Mouse (Mus musculus): ENCODE measurements at regions not wholly inside any gene's neighbourhood (a gene's known extent, or its start where the extent isn't known, plus 50 kb on each side); places are given as distances from the start of the nearest gene placed in this dataset.
"Not testable (repeated sequence)": the region's sequence is repeated elsewhere in the genome, so short reads cannot be mapped to it uniquely, and the experiment has no call there.

DNA sequence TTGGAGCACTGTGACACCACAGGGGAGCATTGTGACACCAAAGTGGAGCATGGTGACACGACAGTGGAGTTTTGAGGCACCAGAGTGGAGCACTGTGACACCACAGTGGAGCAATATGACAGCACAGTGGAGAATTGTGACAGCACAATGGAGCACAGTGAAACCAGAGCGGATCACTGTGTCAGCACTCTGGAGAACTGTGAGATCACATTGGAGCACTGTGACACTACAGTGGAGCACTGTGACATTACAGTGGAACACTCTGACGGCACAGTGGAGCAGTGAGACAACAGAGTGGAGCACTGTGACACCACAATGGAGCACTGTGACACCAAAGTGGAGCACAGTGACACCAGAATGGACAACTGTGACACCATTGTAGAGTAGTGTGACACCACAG lies 103.2 kb upstream of the Vmn1r2 start:
- peaks cover 84% of the 10 kb centered on the region for H3K9me3 ChIP-seq (ENCODE audit: control insufficient read depth, low read length)
- no peak for ATAC-seq (ENCODE audit: low FRiP score, low read depth)
- WGBS: 50% methylated on average over 3 of the region's 3 CpGs
- H3K4me2 ChIP-seq (replicated peaks; ENCODE audit: low read depth, low read length, severe bottlenecking): no peak overlapping the region
- TF ChIP-seq POLR2A (IDR thresholded peaks at IDR 0.05; ENCODE audit: borderline replicate concordance, extremely low read depth, insufficient read depth, insufficient read length): no peak
- H3K36me3 ChIP-seq (ENCODE audit: control insufficient read depth, insufficient read depth, low read length): no peaks in the 10 kb centered on the region
- no peak overlapping the region for H3K9ac ChIP-seq (ENCODE audit: low read depth, low read length, severe bottlenecking)
- H3K4me1 ChIP-seq (ENCODE audit: control insufficient read depth, insufficient read depth, low read length): no peaks in the 10 kb centered on the region
- H3K27ac ChIP-seq (replicated peaks; ENCODE audit: low read depth, low read length): no peak overlapping the region
- H3K27me3 ChIP-seq (ENCODE audit: control insufficient read depth, insufficient read depth, low read length): no peaks in the 10 kb centered on the region
- DNase-seq (ENCODE audit: low spot score): no peak
- H3K4me3 ChIP-seq (replicated peaks; ENCODE audit: low read length): no peak overlapping the region

DNA sequence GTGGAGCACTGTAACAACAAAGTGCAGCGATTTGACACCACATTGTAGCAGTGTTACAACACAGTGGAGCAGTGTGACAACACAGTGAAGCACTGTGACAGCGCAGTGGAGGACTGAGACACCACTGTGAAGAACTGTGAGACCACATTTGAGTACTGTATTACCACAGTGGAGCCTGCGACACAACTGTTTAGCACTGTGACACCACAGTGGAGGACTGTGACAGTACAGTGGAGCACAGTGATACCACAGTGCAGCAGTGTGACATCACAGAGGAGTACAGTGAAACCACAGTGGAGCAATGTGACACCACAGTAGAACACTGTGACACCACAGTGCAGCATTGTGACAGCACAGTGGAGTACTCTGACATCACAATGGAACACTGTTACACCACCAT lies 102.5 kb upstream of the Vmn1r2 start:
- Histone ChIP-seq H3K27ac (replicated peaks; ENCODE audit: low read depth, low read length) (no peak overlapping the region), H3K9ac (ENCODE audit: low read depth, low read length, severe bottlenecking) (no peak overlapping the region), H3K9me3 (ENCODE audit: control insufficient read depth, low read length) (peaks cover 84% of the 10 kb centered on the region), H3K4me3 (replicated peaks; ENCODE audit: low read length) (no peak overlapping the region), H3K36me3 (ENCODE audit: control insufficient read depth, insufficient read depth, low read length) (no peaks in the 10 kb centered on the region), H3K27me3 (ENCODE audit: control insufficient read depth, insufficient read depth, low read length) (no peaks in the 10 kb centered on the region), H3K4me2 (replicated peaks; ENCODE audit: low read depth, low read length, severe bottlenecking) (no peak overlapping the region), H3K4me1 (ENCODE audit: control insufficient read depth, insufficient read depth, low read length) (no peaks in the 10 kb centered on the region)
- 40% methylated on average over 3 of the region's 3 CpGs for WGBS
- DNase-seq (ENCODE audit: low spot score) (no peak), ATAC-seq (ENCODE audit: low FRiP score, low read depth) (no peak)
- TF ChIP-seq POLR2A (IDR thresholded peaks at IDR 0.05; ENCODE audit: borderline replicate concordance, extremely low read depth, insufficient read depth, insufficient read length): no peak

DNA sequence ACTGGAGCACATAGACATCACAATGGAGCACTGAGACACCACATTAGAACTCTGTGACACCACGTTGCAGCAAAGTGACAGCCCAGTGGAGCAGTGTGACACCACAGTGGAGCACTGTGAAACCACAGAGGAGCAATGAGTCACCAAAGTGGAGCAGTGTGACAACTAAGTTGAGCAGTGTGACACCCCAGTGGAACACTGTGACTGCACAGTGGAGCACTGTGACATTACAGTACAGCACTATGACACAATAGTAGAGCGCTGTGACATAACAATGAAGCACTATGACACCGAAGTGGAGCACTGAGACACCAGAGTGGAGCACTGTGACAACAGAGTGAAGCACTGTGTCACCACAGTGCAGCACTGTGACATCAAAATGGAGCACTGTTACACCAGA lies 101.8 kb upstream of the Vmn1r2 start:
- not testable (repeated sequence) for ATAC-seq (ENCODE audit: low FRiP score, low read depth); H3K27me3 ChIP-seq (ENCODE audit: control insufficient read depth, insufficient read depth, low read length); DNase-seq (ENCODE audit: low spot score); H3K36me3 ChIP-seq (ENCODE audit: control insufficient read depth, insufficient read depth, low read length); H3K4me1 ChIP-seq (ENCODE audit: control insufficient read depth, insufficient read depth, low read length); H3K4me2 ChIP-seq (replicated peaks; ENCODE audit: low read depth, low read length, severe bottlenecking); H3K4me3 ChIP-seq (replicated peaks; ENCODE audit: low read length); H3K27ac ChIP-seq (replicated peaks; ENCODE audit: low read depth, low read length); H3K9ac ChIP-seq (ENCODE audit: low read depth, low read length, severe bottlenecking)
- peaks cover 84% of the 10 kb centered on the region for H3K9me3 ChIP-seq (ENCODE audit: control insufficient read depth, low read length)
- WGBS: 59% methylated on average over 3 of the region's 3 CpGs

DNA sequence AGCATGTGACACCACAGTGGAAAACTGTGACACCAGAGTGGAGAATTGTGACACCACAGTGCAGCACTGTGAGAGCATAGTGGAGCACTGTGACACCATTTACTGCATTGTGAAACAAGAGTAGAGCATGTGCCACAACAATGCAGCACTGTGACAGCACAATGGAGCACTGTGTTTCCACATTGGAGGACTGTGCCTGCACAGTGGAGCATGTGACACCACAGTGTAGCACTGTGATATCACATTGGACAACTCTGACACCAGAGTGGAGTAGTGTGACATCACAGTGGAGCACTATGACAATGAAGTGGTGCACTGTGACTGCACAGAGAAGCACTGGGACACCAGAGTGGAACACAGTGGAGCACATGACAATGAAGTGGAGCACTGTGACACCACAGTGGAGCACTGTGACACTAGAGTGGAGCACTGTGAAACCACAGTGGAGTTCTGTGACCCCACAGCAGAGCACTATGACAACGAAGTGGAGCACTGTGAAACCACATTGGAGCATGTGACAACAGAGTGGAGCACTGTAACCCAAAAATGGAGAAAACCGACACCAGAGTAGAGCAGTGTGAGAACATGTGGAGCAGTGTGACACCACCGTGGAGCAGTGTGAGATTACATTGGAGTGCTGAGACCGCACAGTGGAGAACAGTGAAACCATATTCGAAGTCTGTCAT lies 100.9 kb upstream of the Vmn1r2 start:
- no peak overlapping the region for H3K4me2 ChIP-seq (replicated peaks; ENCODE audit: low read depth, low read length, severe bottlenecking)
- TF ChIP-seq POLR2A (IDR thresholded peaks at IDR 0.05; ENCODE audit: borderline replicate concordance, extremely low read depth, insufficient read depth, insufficient read length): no peak
- no peak overlapping the region for H3K4me3 ChIP-seq (replicated peaks; ENCODE audit: low read length)
- H3K27ac ChIP-seq (replicated peaks; ENCODE audit: low read depth, low read length): no peak overlapping the region
- no peak for ATAC-seq (ENCODE audit: low FRiP score, low read depth)
- WGBS: 77% methylated on average over 5 of the region's 5 CpGs
- H3K9me3 ChIP-seq (ENCODE audit: control insufficient read depth, low read length): peaks cover 90% of the 10 kb centered on the region
- no peak for DNase-seq (ENCODE audit: low spot score)
- no peaks in the 10 kb centered on the region for H3K36me3 ChIP-seq (ENCODE audit: control insufficient read depth, insufficient read depth, low read length)
- H3K27me3 ChIP-seq (ENCODE audit: control insufficient read depth, insufficient read depth, low read length): no peaks in the 10 kb centered on the region
- no peak overlapping the region for H3K9ac ChIP-seq (ENCODE audit: low read depth, low read length, severe bottlenecking)
- H3K4me1 ChIP-seq (ENCODE audit: control insufficient read depth, insufficient read depth, low read length): no peaks in the 10 kb centered on the region

DNA sequence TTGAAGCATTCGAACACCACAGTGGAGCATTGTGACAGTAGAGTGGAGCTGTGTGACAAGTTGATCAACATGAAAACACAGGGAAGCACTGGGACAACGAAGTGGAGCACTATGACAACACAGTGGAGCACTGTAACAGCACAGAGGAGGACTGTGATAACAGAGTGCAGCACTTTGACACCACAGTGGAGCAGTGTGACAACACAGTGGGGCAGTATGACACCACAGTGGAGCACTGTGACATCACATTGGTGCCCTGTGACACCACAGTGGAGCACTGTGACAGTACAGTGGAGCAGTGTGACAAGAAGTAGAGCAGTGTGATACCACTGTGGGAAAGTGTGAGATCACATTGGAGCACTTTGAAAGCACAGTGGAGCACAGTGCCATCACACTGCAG lies 99.9 kb upstream of the Vmn1r2 start:
- no peak overlapping the region for H3K27ac ChIP-seq (replicated peaks; ENCODE audit: low read depth, low read length)
- H3K4me3 ChIP-seq (replicated peaks; ENCODE audit: low read length): no peak overlapping the region
- no peak for ATAC-seq (ENCODE audit: low FRiP score, low read depth)
- TF ChIP-seq POLR2A (IDR thresholded peaks at IDR 0.05; ENCODE audit: borderline replicate concordance, extremely low read depth, insufficient read depth, insufficient read length): no peak
- no peak for DNase-seq (ENCODE audit: low spot score)
- peaks cover 87% of the 10 kb centered on the region for H3K9me3 ChIP-seq (ENCODE audit: control insufficient read depth, low read length)
- H3K4me1 ChIP-seq (ENCODE audit: control insufficient read depth, insufficient read depth, low read length): no peaks in the 10 kb centered on the region
- no peaks in the 10 kb centered on the region for H3K27me3 ChIP-seq (ENCODE audit: control insufficient read depth, insufficient read depth, low read length)
- no peak overlapping the region for H3K4me2 ChIP-seq (replicated peaks; ENCODE audit: low read depth, low read length, severe bottlenecking)
- 61% methylated on average over 2 of the region's 2 CpGs for WGBS
- H3K9ac ChIP-seq (ENCODE audit: low read depth, low read length, severe bottlenecking): no peak overlapping the region
- no peaks in the 10 kb centered on the region for H3K36me3 ChIP-seq (ENCODE audit: control insufficient read depth, insufficient read depth, low read length)

DNA sequence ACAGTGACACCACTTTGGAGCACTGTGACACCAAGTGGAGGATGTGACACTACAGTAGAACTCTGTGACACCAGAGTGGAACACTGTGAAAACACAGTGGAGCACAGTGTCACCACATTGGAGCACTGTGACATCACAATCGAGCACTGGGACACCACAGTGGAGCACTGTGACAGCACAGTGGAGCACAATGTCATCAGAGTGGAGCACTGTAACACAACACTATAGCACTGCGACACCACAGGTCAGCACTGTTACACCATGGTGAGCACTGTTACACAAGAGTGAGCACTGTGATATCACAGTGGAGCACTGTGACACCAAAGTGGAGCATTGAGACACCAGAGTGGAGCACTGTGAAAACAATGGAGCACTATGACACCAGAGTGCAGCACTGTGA lies 99.5 kb upstream of the Vmn1r2 start:
- WGBS: 38% methylated on average over 2 of the region's 2 CpGs
- Histone ChIP-seq H3K27me3 (ENCODE audit: control insufficient read depth, insufficient read depth, low read length) (no peaks in the 10 kb centered on the region), H3K4me3 (replicated peaks; ENCODE audit: low read length) (no peak overlapping the region), H3K36me3 (ENCODE audit: control insufficient read depth, insufficient read depth, low read length) (no peaks in the 10 kb centered on the region), H3K9ac (ENCODE audit: low read depth, low read length, severe bottlenecking) (no peak overlapping the region), H3K4me1 (ENCODE audit: control insufficient read depth, insufficient read depth, low read length) (no peaks in the 10 kb centered on the region), H3K9me3 (ENCODE audit: control insufficient read depth, low read length) (peaks cover 86% of the 10 kb centered on the region), H3K4me2 (replicated peaks; ENCODE audit: low read depth, low read length, severe bottlenecking) (no peak overlapping the region), H3K27ac (replicated peaks; ENCODE audit: low read depth, low read length) (no peak overlapping the region)
- DNase-seq (ENCODE audit: low spot score) (no peak), ATAC-seq (ENCODE audit: low FRiP score, low read depth) (peak; percentile 48)
- TF ChIP-seq POLR2A (IDR thresholded peaks at IDR 0.05; ENCODE audit: borderline replicate concordance, extremely low read depth, insufficient read depth, insufficient read length): no peak
